Mouse (Mus musculus) kidney, embryonic 15.5 days (tissue): Measurements from ENCODE around the gene Hist2h2bb. TPM values are rescaled to one million over a fixed set of nuclear protein-coding genes. Genes with fewer than 3 reads are reported as not detected.
"Not testable (repeated sequence)": the region's sequence is repeated elsewhere in the genome, so short reads cannot be mapped to it uniquely, and the experiment has no call there.

Source experiments
- ATAC-seq: fragments of 200-750 bp; cut with Nextera tagmentation; replicated peaks from 2 replicates; pipeline ENCODE4 v1.8.0; 2017; ENCODE audit warnings: moderate TSS enrichment; ENCODE audit not compliant: low FRiP score
- H3K27ac ChIP-seq: fragments of 300-500 bp; sonication (generic); 2 replicates; pipeline ENCODE4 v1.5.1; 2015; ENCODE audit warnings: mild to moderate bottlenecking, inconsistent platforms
- H3K27me3 ChIP-seq: fragments of 300-500 bp; sonication (generic); 2 replicates; pipeline ENCODE4 v1.6.1; 2015; ENCODE audit warnings: inconsistent platforms
- H3K36me3 ChIP-seq: fragments of 300-500 bp; sonication (generic); 2 replicates; pipeline ENCODE4 v1.6.1; 2015; ENCODE audit warnings: inconsistent platforms
- H3K4me1 ChIP-seq: fragments of 300-500 bp; sonication (generic); 2 replicates; pipeline ENCODE4 v1.6.1; 2015; ENCODE audit warnings: inconsistent platforms
- H3K4me2 ChIP-seq: fragments of 300-500 bp; sonication (generic); 2 replicates; pipeline ENCODE4 v1.6.1; 2015; ENCODE audit warnings: moderate library complexity, mild to moderate bottlenecking, inconsistent platforms
- H3K4me3 ChIP-seq: fragments of 300-500 bp; sonication (generic); replicated peaks from 2 replicates; pipeline ENCODE4 v1.5.1; 2015; ENCODE audit warnings: mild to moderate bottlenecking, inconsistent platforms
- H3K9ac ChIP-seq: fragments of 300-500 bp; sonication (generic); 2 replicates; pipeline ENCODE4 v1.6.1; 2015; ENCODE audit warnings: mild to moderate bottlenecking, inconsistent platforms
- H3K9me3 ChIP-seq: fragments of 300-500 bp; sonication (generic); replicated peaks from 2 replicates; pipeline ENCODE4 v1.6.1; 2016; ENCODE audit warnings: inconsistent platforms
- WGBS: fragments of 180-500 bp; shearing (Covaris S2); methylation state at CpG from one replicate; pipeline ENCODE4 v1.1.7; 2015; ENCODE audit warnings: mixed read lengths; 5-methylcytosine and 5-hydroxymethylcytosine counted together
- polyA plus RNA-seq: library from polyadenylated mRNA; unstranded; fragments of >200 nt; fragmentation: Nextera tagmentation; extraction: Ambion mirVana; gene quantifications from 2 replicates; pipeline ENCODE4 v1.2.1, GENCODE M21; 2015

Hist2h2bb gene
- polyA plus RNA-seq, 1 experiment from 2014 or later, result 17.8 TPM

DNA sequence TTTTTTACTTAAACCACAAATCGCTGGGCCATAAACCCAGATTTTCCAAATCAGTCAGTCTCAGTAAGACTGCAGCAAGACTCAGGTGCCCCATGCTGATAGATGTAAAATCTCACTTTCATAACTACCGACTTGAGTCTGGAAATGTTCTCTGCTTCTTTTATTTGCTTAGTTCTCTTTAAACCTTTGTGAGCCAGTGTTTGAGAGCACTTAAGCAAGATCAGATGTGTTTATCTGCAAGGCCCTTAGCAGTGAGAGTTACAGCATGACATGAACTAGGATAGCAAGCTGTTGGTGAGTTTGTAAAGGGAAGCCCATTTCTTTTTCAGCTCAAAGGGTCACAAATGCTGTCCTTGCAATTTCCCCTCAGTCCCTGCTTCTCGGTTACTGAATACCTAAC lies 12.4 kb upstream of the Hist2h2bb start:
- H3K27me3 ChIP-seq, result no peaks in the 10 kb centered on the region
- H3K27ac ChIP-seq, result no peak overlapping the region
- no peaks in the 10 kb centered on the region for H3K9me3 ChIP-seq
- H3K4me2 ChIP-seq, result no peak overlapping the region
- 83% methylated on average over 3 of the region's 3 CpGs for WGBS
- no peaks in the 10 kb centered on the region for H3K36me3 ChIP-seq
- ATAC-seq, result no peak
- no peak overlapping the region for H3K9ac ChIP-seq
- H3K4me1 ChIP-seq, result peaks cover 19% of the 10 kb centered on the region
- no peak overlapping the region for H3K4me3 ChIP-seq

DNA sequence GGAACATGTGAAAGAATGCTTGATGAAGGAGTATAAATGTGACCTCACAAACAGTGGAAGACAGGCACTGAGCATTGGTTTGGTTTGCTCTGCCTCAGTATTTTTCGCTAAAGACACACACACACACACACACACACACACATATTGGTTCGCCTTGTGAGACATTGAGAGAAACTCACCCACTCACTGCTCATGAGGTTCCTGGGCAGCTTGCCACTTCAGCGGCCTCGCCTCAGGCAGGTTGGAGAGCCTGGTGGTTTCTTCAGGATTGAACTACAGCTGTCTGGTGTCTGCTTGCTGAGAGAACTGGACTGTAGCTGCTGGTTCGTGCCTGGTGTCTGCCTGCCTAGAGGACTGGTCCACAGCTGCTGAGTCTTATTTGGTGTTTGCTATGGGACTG lies 9.3 kb upstream of the Hist2h2bb start:
- no peaks in the 10 kb centered on the region for H3K36me3 ChIP-seq
- no peak overlapping the region for H3K4me3 ChIP-seq
- peaks cover 35% of the 10 kb centered on the region for H3K4me1 ChIP-seq
- no peak overlapping the region for H3K9ac ChIP-seq
- 83% methylated on average over 5 of the region's 5 CpGs for WGBS
- H3K27me3 ChIP-seq, result no peaks in the 10 kb centered on the region
- H3K9me3 ChIP-seq, result no peaks in the 10 kb centered on the region
- H3K27ac ChIP-seq, result no peak overlapping the region
- ATAC-seq, result no peak
- H3K4me2 ChIP-seq, result no peak overlapping the region

DNA sequence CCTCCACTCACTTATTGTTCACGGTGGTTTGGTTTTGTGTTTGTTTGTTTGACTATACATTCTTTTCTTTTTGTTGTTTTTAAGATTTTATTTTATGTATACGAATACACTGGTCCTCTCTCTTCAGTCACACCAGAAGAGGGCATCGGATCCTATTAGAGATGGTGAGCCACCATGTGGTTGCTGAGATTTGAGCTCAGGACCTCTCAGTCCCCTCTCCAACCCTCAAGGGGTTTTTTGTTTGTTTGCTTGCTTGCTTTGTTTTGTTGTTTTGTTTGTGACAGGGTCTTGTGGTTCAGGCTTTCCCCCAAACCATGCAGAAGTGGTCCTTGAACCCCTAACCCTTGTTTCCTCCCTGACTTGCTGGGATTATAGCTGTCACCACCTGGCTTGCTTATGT lies 7.9 kb upstream of the Hist2h2bb start:
- no peak for ATAC-seq
- Histone ChIP-seq H3K27ac (peak overlapping the region; percentile 99), H3K36me3 (no peaks in the 10 kb centered on the region), H3K4me3 (peak overlapping the region; percentile 61), H3K9me3 (no peaks in the 10 kb centered on the region), H3K9ac (peak overlapping the region; percentile 71), H3K27me3 (no peaks in the 10 kb centered on the region), H3K4me1 (peaks cover 30% of the 10 kb centered on the region), H3K4me2 (peak overlapping the region; percentile 81)
- WGBS, result 54% methylated on average over 3 of the region's 3 CpGs

DNA sequence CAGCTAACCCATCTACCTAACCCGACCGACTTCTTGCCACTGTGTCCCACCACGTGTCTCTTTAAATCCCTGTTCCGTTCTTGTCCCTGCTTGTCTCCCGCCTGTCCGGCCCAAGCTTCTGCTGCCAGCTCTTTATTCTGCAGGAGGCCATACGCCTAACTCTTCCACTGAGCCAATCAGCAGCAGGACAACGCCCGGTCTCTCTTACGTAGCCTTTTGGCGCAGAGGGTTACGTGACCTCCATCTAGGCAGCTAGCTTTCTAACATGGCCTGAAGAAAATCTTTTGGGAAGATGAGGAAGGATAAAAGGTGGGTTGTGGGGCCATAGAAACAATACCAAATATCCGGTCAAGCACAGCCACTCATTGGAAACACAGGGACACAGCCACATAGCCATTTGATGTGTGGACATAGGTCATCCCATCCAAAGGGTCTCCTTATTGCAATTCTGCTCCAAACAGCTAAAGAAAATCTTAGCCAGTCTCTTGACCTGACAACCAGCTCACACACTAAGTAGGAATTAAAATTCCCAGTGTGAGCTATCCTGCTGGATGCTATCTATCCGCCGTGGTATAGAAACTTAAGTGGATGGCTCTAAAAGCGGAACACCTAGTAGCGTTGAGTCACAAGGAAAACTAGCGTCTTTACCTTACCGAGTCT lies 7.2 kb upstream of the Hist2h2bb start:
- Histone ChIP-seq H3K36me3 (no peaks in the 10 kb centered on the region), H3K4me1 (peaks cover 36% of the 10 kb centered on the region), H3K9me3 (no peaks in the 10 kb centered on the region), H3K9ac (peak overlapping the region; percentile 71), H3K4me2 (peak overlapping the region; percentile 81), H3K27ac (peak overlapping the region; percentile 99), H3K27me3 (no peaks in the 10 kb centered on the region), H3K4me3 (peak overlapping the region; percentile 61)
- peak; percentile 81 for ATAC-seq
- 1% methylated on average over 19 of the region's 19 CpGs for WGBS

DNA sequence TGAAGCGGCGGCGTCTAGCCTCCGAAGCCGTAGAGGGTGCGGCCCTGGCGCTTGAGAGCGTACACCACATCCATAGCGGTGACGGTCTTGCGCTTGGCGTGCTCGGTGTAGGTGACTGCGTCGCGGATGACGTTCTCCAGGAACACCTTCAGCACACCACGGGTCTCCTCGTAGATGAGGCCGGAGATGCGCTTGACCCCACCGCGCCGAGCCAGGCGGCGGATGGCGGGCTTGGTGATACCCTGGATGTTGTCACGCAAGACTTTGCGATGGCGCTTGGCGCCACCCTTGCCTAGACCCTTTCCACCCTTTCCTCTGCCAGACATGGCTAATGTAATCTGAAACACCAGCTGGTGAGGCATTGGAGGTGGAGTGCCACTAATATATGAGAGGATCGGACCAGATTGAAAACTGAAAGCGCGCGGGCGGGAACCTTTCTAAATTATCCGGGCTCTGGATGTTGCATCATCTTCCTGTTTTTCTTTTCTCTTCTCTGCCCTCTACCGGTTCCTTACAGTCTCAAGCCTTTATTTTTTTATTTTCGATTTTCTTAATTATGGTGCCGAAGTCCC lies 6.5 kb upstream of the Hist2h2bb start, which contains the start of gene Hist2h4:
Hist2h4 (minus strand) TSS at position 333 of the 572 bp plus-strand sequence.
- WGBS, result 0% methylated on average over 40 of the region's 40 CpGs
- Histone ChIP-seq H3K9ac (peak within 1 kb of the TSS; percentile 71), H3K36me3 (no peaks in the 10 kb centered on the region)

DNA sequence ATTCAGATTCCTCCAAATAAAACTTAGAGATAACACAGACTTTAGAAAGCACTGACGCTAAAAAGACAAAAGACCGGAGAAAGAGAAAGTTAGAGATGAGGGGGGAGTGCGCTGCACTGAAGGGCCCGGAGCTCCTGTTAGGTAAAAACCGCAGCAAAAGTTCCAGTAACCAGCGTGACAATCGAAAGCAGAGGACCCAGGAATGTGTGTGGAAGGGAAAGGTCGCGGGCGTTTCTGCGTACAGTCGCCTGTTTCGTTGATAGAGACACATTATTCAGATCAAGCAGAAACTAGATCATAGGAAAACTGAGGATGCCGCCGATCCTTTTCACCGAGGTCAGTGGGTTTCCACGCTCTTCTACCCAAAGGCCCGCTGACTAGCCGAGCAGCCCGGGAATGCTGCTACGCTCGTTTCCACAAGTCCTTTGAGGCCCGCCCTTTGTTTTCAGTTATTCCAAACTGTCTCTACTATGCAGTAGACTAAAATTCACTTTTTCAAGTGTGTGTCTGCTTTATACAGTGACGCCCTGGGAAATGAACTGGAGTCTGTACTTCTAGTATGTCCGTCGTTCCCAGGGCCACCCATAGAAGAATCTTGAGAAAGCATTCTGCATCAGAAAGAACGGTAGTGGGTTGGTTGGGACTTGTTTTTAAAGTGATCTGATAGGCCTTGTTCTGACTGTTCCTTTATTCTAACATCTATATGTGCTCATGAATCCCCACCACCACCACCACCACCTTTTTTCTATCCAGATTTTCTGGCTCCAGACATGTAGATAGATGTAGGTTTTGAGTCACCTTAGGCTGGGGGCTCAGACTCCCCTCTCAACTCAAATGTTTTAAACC lies 5.8 kb upstream of the Hist2h2bb start:
- ATAC-seq, result peak; percentile 24
- Histone ChIP-seq H3K9ac (peak overlapping the region; percentile 44), H3K4me2 (peak overlapping the region; percentile 81), H3K27me3 (no peaks in the 10 kb centered on the region), H3K36me3 (no peaks in the 10 kb centered on the region), H3K4me1 (peaks cover 44% of the 10 kb centered on the region), H3K9me3 (no peaks in the 10 kb centered on the region), H3K27ac (peak overlapping the region; percentile 99), H3K4me3 (peak overlapping the region; percentile 61)
- WGBS, result 5% methylated on average over 27 of the region's 27 CpGs

More for the DNA sequence above, 6.5 kb upstream of the Hist2h2bb start, which contains the start of gene Hist2h4:
- Histone ChIP-seq H3K27ac (peak within 1 kb of the TSS; percentile 99), H3K9me3 (no peaks in the 10 kb centered on the region), H3K4me3 (peak within 1 kb of the TSS; percentile 61), H3K4me1 (peaks cover 42% of the 10 kb centered on the region), H3K4me2 (peak within 1 kb of the TSS; percentile 81), H3K27me3 (no peaks in the 10 kb centered on the region)
- ATAC-seq, result peak; percentile 93

DNA sequence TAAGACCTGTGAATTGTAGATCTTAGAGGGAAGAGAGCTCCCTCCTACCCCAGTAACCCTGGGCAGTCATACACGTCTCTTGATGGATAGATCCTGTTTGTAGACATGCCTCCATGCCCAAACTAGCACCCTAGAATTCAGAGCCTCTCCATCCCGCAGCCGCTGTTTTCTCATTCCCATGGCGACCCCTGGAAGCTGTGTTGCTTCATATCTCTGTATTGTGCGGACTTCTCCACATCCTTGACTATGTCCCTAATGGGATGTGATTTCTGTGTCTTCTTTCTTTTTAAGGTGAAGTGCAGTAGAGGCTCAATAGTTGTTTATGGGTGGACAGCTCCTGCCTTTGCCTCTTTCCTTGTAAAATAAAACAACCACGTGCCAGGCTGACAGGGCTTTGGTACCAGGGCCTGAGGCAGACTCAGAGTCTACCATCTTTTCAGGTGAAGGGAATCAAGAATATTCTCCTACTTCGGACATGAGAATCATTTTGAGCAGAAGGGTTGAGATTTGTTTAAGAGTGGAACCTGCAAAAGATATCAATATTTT lies 5.1 kb upstream of the Hist2h2bb start:
- peak overlapping the region; percentile 99 for H3K27ac ChIP-seq
- H3K9me3 ChIP-seq, result no peaks in the 10 kb centered on the region
- no peak overlapping the region; the same call in 1 of the 2 replicates for H3K9ac ChIP-seq
- peak overlapping the region; percentile 81 for H3K4me2 ChIP-seq
- 68% methylated on average over 7 of the region's 7 CpGs for WGBS
- peak overlapping the region; percentile 61 for H3K4me3 ChIP-seq
- no peaks in the 10 kb centered on the region for H3K27me3 ChIP-seq
- peaks cover 44% of the 10 kb centered on the region for H3K4me1 ChIP-seq
- no peak for ATAC-seq
- no peaks in the 10 kb centered on the region for H3K36me3 ChIP-seq

DNA sequence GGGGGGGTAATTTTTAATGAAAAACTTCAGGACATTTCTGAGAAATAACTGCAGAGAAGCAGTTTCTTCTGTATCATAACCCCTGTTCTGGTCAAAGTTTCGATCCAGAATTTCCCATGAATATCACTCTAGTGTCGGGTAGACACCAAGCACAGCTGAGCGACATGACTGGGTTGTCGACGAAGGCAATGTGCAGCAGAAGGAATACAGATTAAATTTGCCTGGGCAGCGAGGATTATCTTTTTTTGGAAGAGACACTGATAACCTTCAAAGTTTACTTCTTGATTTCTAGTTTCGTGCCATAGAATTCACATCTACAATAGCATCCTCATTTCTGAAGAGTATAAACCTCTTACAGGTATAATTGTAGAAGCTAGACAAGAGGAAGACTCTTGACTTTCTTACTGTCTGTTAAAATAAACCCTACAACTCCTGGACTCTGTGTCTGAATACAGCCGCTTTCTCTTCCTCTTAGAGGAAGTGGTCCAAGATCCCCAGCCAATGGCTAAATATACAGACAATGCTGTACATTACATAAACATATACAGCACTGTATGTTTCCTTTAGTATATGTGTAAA lies 3.3 kb upstream of the Hist2h2bb start:
- Histone ChIP-seq H3K4me3 (no peak overlapping the region), H3K4me1 (peaks cover 42% of the 10 kb centered on the region), H3K9ac (no peak overlapping the region), H3K4me2 (no peak overlapping the region), H3K9me3 (no peaks in the 10 kb centered on the region), H3K36me3 (no peaks in the 10 kb centered on the region), H3K27ac (no peak overlapping the region), H3K27me3 (no peaks in the 10 kb centered on the region)
- no peak for ATAC-seq
- WGBS, result 83% methylated on average over 8 of the region's 8 CpGs

DNA sequence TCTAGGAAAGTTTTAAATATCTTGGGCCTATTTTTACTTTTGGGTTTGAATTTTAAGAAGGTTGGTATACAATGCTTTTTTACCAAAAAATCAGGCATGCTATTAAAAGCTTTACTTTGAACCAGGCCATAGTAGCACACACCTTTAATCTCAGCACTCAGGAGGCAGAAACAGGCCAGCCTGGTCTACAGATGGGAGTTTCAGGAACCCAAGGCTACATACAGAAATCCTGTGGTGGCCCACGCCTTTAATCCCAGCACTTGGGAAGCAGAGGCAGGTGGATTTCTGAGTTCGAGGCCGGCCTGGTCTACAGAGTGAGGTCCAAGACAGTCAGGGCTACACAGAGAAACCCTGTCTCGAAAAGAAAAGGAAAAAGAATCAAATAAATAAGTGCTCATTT lies 2.0 kb upstream of the Hist2h2bb start:
- H3K36me3 ChIP-seq, result no peaks in the 10 kb centered on the region
- peak overlapping the region; percentile 82 for H3K4me2 ChIP-seq
- H3K27ac ChIP-seq, result peak overlapping the region; percentile 97
- ATAC-seq, result no peak
- H3K27me3 ChIP-seq, result no peaks in the 10 kb centered on the region
- H3K4me1 ChIP-seq, result peaks cover 29% of the 10 kb centered on the region
- H3K9me3 ChIP-seq, result no peaks in the 10 kb centered on the region
- WGBS, result 74% methylated on average over 4 of the region's 4 CpGs
- no peak overlapping the region for H3K9ac ChIP-seq
- H3K4me3 ChIP-seq, result no peak overlapping the region

DNA sequence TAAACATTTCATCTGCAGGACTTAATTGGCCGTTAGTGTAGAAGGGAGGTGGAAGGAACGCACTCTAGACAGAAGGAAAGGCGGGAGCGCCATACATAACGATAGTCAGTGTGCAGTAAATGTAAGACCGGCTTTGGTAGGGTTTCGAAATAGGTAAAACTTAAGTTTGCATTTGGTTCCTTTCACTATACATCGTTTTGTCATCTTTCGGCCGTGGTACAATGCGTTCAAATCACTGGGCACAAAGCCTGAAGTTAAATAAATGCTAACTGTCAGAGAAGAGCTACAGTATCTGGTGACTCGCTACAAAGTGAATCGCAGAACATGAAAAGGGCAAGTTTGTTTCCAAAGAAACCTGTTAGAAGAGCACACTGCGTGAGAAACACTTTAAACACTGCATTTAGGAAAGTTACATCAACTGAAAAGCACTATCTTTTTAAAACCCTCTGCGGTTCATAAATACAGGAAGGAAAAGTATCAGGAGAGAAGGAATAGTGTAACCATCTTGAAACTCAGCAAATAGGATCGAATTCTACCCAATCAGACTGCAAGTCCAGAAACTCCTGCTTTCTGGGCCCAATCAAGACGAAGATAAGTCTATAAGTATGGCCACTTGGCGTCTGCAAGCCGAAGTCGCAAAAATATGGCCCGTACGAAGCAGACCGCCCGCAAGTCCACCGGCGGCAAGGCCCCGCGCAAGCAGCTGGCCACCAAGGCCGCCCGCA lies 1.3 kb upstream of the Hist2h2bb start, which contains the start of gene Hist2h3b:
Hist2h3b (plus strand) TSS at position 604 of the 725 bp plus-strand sequence.
- H3K9me3 ChIP-seq, result no peaks in the 10 kb centered on the region
- ATAC-seq, result peak; percentile 69
- no peaks in the 10 kb centered on the region for H3K36me3 ChIP-seq
- H3K9ac ChIP-seq, result peak within 1 kb of the TSS; percentile 60
- peaks cover 28% of the 10 kb centered on the region for H3K4me1 ChIP-seq
- peak within 1 kb of the TSS; percentile 82 for H3K4me2 ChIP-seq
- no peaks in the 10 kb centered on the region for H3K27me3 ChIP-seq
- H3K4me3 ChIP-seq, result peak within 1 kb of the TSS; percentile 56
- H3K27ac ChIP-seq, result peak within 1 kb of the TSS; percentile 98
- WGBS, result 20% methylated on average over 29 of the region's 30 CpGs

DNA sequence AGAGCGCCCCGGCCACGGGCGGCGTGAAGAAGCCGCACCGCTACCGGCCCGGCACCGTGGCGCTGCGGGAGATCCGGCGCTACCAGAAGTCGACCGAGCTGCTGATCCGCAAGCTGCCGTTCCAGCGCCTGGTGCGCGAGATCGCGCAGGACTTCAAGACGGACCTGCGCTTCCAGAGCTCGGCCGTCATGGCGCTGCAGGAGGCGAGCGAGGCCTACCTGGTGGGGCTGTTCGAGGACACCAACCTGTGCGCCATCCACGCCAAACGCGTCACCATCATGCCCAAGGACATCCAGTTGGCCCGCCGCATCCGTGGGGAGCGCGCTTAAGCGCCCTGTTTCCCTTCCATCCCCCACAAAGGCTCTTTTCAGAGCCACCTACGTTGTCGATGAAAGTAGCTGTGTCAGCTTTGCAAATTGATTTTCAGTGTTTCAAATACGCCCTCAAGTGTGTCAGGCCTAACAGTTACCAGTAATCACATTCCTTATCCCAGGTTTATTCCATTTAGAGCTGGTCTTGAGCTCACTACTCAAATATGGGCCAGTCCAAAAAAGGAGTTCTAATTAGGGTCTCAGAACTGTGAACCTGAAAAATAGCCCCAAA lies 675 bp upstream of the Hist2h2bb start:
- H3K4me3 ChIP-seq, result peak overlapping the region; percentile 56
- not testable (repeated sequence) for H3K9me3 ChIP-seq, H3K36me3 ChIP-seq, H3K27me3 ChIP-seq
- peaks cover 26% of the 10 kb centered on the region for H3K4me1 ChIP-seq
- peak overlapping the region; percentile 60 for H3K9ac ChIP-seq
- H3K4me2 ChIP-seq, result peak overlapping the region; percentile 82
- WGBS, result under 1% methylated on average over 13 of the region's 44 CpGs
- ATAC-seq, result peak; percentile 47
- H3K27ac ChIP-seq, result peak overlapping the region; percentile 98
